Mouse (Mus musculus): ENCODE measurements around the gene Mettl21e.
"Not testable (repeated sequence)": the region's sequence is repeated elsewhere in the genome, so short reads cannot be mapped to it uniquely, and the experiment has no call there.

Mettl21e gene

DNA sequence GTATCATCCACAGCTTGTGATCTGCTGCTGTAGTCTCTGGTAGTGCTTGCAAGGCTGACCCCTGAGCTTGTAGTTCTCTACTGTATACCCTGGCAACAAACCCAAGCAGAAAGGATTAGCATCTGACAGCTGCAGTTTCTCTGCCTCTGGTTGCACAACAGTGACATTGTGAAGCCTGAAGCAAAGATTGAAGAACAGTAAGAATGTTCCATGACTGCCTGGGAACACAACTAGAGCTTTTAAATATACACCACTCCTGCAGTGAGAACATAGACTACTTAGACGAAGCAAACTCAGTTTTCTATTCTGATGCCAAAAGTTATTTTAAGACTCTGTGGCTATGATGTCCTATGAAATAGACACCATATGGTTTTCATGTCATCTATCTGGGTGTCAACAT lies at the start of gene Mettl21e:
Mettl21e (minus strand) TSS at position 86 of the 400 bp plus-strand sequence.
- peak; percentile 8 to 11 for DNase-seq

GRCm38 (mm10) chr1:44240440-44240839 lies 21.7 kb upstream of the Mettl21e start:
- not testable (repeated sequence) for DNase-seq

DNA sequence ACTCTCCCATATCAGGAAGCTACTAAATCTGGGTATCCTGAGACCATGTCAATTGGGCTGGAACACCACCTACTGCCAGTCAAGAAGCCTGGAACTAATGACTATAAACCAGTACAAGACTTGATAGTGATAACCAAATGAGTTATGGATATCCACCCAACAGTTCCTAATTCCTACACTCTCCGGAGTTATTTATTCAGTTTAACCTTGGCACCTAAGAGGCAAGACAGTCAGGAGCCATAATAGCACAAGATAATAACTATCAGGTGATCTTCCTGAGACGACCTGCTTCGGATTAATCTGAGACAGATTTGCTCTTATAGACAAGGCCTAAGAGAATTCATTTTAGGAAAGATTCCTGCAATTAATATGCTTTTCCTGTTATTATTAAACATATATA lies 21.2 kb upstream of the Mettl21e start:
- DNase-seq, result no peak

DNA sequence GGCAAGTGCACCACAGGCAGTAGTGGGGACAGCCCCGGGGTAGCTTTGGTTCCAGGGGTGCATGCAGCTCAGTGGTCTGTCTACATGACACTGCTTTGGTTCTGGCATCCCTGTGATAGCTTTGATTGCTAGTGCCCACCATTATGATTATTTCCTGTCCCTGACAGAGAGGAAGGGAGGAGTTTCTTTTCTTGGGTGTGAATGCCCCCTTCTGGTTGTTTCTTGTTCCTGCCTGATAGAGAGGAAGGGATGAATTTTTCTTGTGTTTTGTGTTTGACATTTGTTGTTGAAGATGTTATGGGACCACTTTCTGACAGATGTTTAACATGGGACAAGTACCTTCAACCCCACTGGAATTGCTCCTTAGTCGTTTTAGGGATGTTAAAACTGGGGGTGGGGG lies 18.5 kb upstream of the Mettl21e start:
- no peak for DNase-seq

DNA sequence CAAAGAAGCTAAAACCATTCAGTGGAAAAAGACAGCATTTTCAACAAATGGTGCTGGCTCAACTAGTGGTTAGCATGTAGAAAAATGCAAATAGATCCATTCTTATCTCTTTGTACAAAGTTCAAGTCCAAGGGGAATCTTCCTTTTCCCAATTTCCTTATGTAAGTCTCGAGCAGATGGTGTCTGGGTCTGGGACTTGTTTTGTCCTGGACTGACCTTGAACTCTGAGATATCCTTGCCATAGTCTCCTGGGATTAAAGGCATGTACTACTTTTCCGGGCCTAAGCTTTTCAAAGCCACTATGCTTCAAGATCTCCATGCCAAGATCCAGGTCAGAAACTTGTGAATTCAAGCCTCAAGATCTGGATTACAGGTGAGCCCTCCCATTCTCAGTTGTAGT lies 16.6 kb upstream of the Mettl21e start:
- DNase-seq, result no peak

GRCm38 (mm10) chr1:44234531-44234930 lies 15.8 kb upstream of the Mettl21e start:
- DNase-seq, result not testable (repeated sequence)

GRCm38 (mm10) chr1:44229044-44229443 lies 10.3 kb upstream of the Mettl21e start:
- DNase-seq, result peak; percentile 38 to 45

- DNase-seq, result no peak
Observed at GRCm38 (mm10) chr1:44217118-44217517, 1.6 kb downstream of the Mettl21e start.

DNA sequence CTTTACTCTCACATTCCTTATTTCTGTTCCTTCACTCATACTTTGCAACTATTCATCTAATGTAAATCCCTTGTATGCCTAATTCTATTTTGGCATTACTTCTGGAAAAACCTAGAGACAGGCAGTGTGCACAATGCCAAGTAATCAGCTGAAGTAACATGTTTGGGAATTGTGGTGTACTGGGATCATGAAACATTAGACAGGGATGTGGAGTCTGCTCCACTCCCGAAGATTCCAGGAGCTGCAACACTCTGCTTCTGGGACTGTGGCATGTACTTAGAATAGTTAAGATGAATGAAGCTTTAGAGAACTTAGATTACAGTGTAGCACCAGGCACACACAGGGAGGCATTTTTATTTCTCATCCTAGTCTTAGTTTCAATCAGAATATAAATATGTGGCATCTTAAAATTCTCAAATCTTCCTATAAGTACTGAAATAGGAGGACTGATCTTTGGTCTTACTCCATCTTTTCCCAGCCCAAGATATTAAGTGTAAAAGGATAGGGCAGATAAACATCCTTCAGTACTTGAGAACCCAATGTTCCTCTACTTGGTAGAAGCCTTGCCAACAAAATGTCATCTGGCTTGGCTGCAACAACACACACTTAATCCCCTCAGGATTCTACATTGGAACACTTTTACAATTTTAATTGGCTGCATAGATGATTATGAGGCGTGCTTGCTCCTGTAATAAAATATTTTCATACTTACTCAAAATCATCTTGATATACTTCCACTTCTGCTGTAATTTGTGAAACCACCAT lies 2.2 kb downstream of the Mettl21e start:
- no peak for DNase-seq

GRCm38 (mm10) chr1:44214443-44214842 lies 4.3 kb downstream of the Mettl21e start:
- DNase-seq, result no peak

GRCm38 (mm10) chr1:44202876-44203275 lies 15.9 kb downstream of the Mettl21e start:
- no peak for DNase-seq

DNA sequence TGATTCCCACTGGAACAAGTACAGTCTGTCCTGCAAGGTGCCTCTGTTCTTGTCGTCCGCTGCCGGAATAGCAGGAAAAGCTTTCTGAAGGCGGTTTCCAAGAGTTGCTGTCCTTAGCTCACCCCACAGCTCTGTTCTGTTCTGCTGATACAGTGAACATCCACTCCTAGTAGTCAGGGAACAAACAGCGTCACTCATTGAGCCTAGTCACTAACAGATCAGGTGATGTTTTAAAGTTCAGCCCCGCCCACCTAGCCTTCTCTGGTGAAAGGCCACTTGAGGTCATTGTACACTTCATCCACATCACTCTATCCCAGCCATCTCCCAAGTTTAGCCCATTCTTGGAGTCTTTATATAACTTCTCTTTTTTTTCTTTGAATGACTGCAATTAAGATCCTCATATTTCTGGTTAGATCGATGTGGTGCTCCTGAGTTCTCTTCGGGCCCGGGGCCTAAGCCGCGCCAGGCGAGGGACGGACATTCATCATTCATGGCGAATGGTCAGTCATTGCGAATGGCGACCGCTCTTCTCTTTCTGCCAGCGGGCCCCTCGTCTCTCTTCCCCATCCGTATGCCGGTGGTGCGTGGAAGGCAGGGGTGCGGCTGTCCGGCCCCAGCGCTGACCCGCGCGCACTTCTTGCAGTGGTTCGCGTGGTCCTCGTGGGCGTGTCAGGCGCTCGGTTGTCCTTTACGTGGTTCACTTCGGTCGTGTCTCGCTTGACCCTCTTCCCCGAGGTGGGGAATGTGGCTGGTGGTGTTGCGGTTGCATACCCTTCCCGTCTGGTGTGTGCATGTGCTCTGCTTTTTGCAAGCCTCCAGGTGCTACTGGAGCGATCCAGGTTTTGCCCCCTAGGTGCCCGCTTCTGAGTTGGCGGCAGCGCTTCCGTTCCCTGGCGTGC lies 20.2 kb downstream of the Mettl21e start:
- peak; percentile 13 to 30 for DNase-seq

DNA sequence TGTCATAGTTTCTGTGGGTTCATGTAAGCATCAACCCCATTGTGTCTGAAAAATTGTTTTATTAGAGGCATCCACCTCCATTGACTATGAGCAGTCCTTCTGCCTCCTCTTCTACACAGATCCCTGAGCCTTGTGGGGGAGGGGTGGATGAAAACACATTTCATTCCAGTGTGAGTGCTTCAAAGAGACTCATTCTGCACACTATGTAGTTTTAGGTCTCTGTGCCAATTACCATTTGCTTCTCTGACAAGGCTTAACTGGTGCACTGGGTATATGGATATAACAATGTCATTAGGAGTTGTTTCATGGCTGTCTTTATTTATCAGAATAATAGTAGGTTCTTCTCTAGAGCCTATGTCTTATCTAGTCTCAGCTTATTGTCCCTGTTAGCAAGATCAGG lies 32.4 kb downstream of the Mettl21e start:
- no peak for DNase-seq

DNA sequence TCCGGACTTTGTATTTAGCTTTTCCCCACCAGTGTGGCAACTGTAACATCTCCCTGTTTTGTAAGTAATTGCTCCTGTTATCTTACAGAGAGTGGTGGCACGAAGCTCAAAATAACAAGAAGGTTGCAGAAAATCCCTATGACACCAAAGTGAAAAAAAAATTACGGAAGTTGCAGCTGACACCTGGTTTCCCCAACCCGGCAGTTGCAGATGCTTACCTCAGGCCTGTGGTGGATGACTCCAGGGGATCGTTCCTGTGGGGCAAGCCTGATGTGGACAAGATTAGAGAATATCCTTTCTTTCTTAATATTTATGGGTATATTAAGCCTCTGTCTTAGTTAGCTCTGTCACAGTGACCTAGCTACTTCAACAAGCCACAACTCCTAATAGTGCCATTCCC lies 40.7 kb downstream of the Mettl21e start:
- DNase-seq, result no peak

DNA sequence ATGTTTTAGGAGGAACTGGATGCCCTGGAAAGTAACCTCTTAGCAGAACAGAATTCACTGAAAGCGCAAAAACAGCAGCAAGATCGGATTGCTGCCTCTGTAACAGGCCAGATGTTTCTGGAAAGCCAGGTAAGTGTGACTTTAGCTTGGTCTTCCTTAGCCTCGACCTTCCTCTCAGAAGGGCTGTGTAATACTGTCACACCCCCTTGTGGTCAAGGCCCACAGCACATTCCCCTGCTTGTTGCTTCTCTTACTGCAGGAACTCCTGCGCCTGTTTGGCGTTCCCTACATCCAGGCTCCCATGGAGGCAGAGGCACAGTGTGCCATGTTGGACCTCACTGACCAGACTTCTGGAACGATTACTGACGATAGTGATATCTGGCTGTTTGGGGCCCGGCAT lies 44.9 kb downstream of the Mettl21e start:
- DNase-seq, result peak; percentile 8 to 11

- DNase-seq, result no peak
Observed at GRCm38 (mm10) chr1:44172656-44173055, 46.1 kb downstream of the Mettl21e start.

GRCm38 (mm10) chr1:44167859-44168383 lies 50.8 kb downstream of the Mettl21e start:
- DNase-seq, result no peak

- no peak for DNase-seq
Observed at GRCm38 (mm10) chr1:44162389-44162788, 56.4 kb downstream of the Mettl21e start.

DNA sequence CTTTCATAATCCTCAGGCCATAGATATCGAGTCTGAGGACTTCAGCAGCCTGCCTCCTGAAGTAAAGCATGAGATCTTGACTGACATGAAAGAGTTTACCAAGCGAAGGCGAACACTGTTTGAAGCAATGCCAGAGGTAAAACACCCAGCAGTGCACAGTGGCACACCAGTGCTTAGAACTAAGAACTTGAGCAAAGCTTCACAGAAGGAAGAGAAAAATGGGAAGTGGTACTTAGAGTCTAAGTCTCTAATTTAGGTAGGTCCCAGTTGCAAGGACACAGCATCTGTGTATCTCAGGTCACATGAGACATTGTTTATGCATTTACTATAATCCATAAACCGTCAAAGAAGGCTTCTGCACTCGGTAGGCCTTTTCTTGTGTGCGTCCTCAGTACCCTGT lies 56.9 kb downstream of the Mettl21e start:
- no peak for DNase-seq

GRCm38 (mm10) chr1:44158317-44158716 lies 60.4 kb downstream of the Mettl21e start:
- no peak for DNase-seq

DNA sequence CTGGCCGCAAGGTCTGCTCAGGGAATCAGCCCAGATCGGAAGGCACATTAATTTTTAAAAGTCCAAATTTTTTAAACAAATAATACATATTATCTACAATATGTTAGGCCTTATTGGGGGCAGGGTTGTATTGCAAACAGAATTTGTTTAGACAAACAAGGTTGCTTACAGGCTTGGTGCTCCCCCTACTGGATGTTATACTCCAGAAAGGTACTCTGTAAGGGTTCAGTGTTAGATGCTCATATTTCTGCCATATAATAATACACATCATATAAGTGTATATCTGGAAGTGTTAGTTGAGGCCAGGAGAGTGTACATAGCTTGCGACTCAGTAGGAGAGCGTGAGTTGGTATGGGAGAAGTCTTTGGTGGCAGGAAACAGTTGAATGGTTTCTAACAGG lies 63.5 kb downstream of the Mettl21e start:
- DNase-seq, result no peak
